Mouse (Mus musculus): ENCODE results near the gene Tm7sf3.
"Not testable (repeated sequence)": the region's sequence is repeated elsewhere in the genome, so short reads cannot be mapped to it uniquely, and the experiment has no call there.

Tm7sf3 gene

GRCm38 (mm10) chr6:146613907-146614306, 28.7 kb downstream of the Tm7sf3 start:
- no peak for DNase-seq (ENCODE audit: low spot score)

GRCm38 (mm10) chr6:146612736-146613135, 29.9 kb downstream of the Tm7sf3 start:
- DNase-seq (ENCODE audit: low spot score), result no peak

- DNase-seq (ENCODE audit: low spot score), result no peak
Observed at GRCm38 (mm10) chr6:146611897-146612296, 30.7 kb downstream of the Tm7sf3 start.

- DNase-seq (ENCODE audit: low spot score), result no peak
Observed at GRCm38 (mm10) chr6:146611385-146611784, 31.2 kb downstream of the Tm7sf3 start.

GRCm38 (mm10) chr6:146603651-146604050, 39.0 kb downstream of the Tm7sf3 start:
- DNase-seq (ENCODE audit: low spot score), result no peak

GRCm38 (mm10) chr6:146602601-146603000, 40.0 kb downstream of the Tm7sf3 start:
- no peak for DNase-seq (ENCODE audit: low spot score)

- no peak for DNase-seq (ENCODE audit: low spot score)
Observed at GRCm38 (mm10) chr6:146585134-146585533, 57.5 kb downstream of the Tm7sf3 start.

GRCm38 (mm10) chr6:146583366-146584046, 59.1 kb downstream of the Tm7sf3 start:
- DNase-seq (ENCODE audit: low spot score), result no peak

- DNase-seq (ENCODE audit: low spot score), result no peak
Observed at GRCm38 (mm10) chr6:146580381-146580926, 62.2 kb downstream of the Tm7sf3 start.

GRCm38 (mm10) chr6:146578586-146578985, 64.0 kb downstream of the Tm7sf3 start:
- no peak for DNase-seq (ENCODE audit: low spot score)

- DNase-seq (ENCODE audit: low spot score), result no peak
Observed at GRCm38 (mm10) chr6:146578111-146578531, 64.5 kb downstream of the Tm7sf3 start.

- DNase-seq (ENCODE audit: low spot score), result peak; percentile 98
Observed at GRCm38 (mm10) chr6:146577310-146578109, 65.1 kb downstream of the Tm7sf3 start, which contains the start of gene Ints13. Ints13 (minus strand) TSS chr6:146577835.

- DNase-seq (ENCODE audit: low spot score), result no peak
Observed at GRCm38 (mm10) chr6:146576903-146577302, 65.7 kb downstream of the Tm7sf3 start, which contains the start of gene Fgfr1op2. Fgfr1op2 (plus strand) TSS chr6:146577203.

- no peak for DNase-seq (ENCODE audit: low spot score)
Observed at GRCm38 (mm10) chr6:146572073-146572472, 70.6 kb downstream of the Tm7sf3 start.

GRCm38 (mm10) chr6:146562461-146562860, 80.2 kb downstream of the Tm7sf3 start:
- DNase-seq (ENCODE audit: low spot score), result not testable (repeated sequence)

Measured in retina, embryonic 14.5 days (tissue).